Mouse (Mus musculus) G1E (cell line): ENCODE measurements around the gene Gid8.
"Not testable (repeated sequence)": the region's sequence is repeated elsewhere in the genome, so short reads cannot be mapped to it uniquely, and the experiment has no call there.

ENCODE experiments used
- CTCF ChIP-seq: IDR thresholded peaks from 2 replicates; pipeline ENCODE4 v1.5.1; 2012; ENCODE audit warnings: low read depth, low read length, inconsistent platforms, mixed read lengths
- GATA1 ChIP-seq: IDR thresholded peaks from 2 replicates; pipeline ENCODE4 v1.6.1; 2012; ENCODE audit warnings: borderline replicate concordance, low read length, inconsistent platforms, mixed read lengths
- POLR2AphosphoS5 ChIP-seq: IDR thresholded peaks from 2 replicates; pipeline ENCODE4 v1.6.1; 2012; ENCODE audit warnings: low read depth, low read length, inconsistent platforms; ENCODE audit not compliant: insufficient replicate concordance

GRCm38 (mm10) chr2:180722748-180723147 lies 12.8 kb downstream of the Gid8 start:
- TF ChIP-seq CTCF, POLR2AphosphoS5, GATA1: not testable (repeated sequence)
